Comparison of ENCODE assay signal across 8 mouse cellular contexts in the genomic region with DNA sequence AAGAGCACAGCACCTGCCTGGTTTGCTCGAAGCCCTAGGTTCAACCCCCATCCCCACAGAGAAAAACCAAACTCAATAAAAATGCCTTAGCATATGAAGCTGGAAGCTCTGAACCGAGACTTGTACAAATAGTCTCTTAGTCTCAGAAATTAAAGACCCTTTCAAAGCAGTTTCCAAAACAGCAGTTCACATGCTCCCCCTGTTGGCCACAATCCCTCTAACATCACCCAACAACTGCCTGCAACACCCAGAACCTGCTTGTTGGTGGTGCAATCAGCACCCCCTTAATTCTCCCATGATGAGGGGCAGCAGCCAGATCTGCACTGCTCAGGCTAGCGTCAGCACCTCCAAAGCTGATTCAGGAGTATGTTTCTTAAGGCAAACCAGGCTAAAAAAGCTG. TPM values are rescaled to one million over a fixed set of nuclear protein-coding genes. Genes with fewer than 3 reads are reported as not detected.
DNase-seq lines count a peak whose midpoint lies in the region; ATAC-seq and TF ChIP-seq lines count a peak whose summit lies in the region.

No protein-coding gene starts in this region.

- no peak overlapping the region for H3K9ac ChIP-seq in intestine, postnatal 0 days (ENCODE audit: low read depth, low read length)
- no peak overlapping the region for H3K9ac ChIP-seq in intestine, embryonic 16.5 days (ENCODE audit: low read depth, low read length)

- H3K4me2 ChIP-seq in intestine, postnatal 0 days (replicated peaks; ENCODE audit: low read depth): no peak overlapping the region
- H3K4me2 ChIP-seq in intestine, embryonic 16.5 days (ENCODE audit: low read depth, low read length): no peak overlapping the region

- H3K4me1 ChIP-seq in intestine, postnatal 0 days (replicated peaks; ENCODE audit: control insufficient read depth, insufficient read depth, low read length): 0 out of 2 replicates have a peak, but pooled peaks cover 2% of the 10 kb centered on the region
- peaks cover 14% of the 10 kb centered on the region; the same call in 1 of the 2 replicates for H3K4me1 ChIP-seq in intestine, embryonic 16.5 days (ENCODE audit: control insufficient read depth, insufficient read depth, low read length)
- peaks cover 23% of the 10 kb centered on the region for H3K4me1 ChIP-seq in small intestine, adult 2 months (ENCODE audit: control insufficient read depth, insufficient read depth, insufficient read length, low read length)
- H3K4me1 ChIP-seq in forebrain, embryonic 10.5 days: no peaks in the 10 kb centered on the region

- 63% methylated on average over 3 of the region's 3 CpGs for WGBS in intestine, postnatal 0 days
- WGBS in intestine, embryonic 16.5 days: 53% methylated on average over 3 of the region's 3 CpGs
- WGBS in small intestine, adult 2 months: 81% methylated on average over 3 of the region's 3 CpGs
- 81% methylated on average over 3 of the region's 3 CpGs for WGBS in forebrain, embryonic 10.5 days

- TF ChIP-seq POLR2A in small intestine, adult 2 months (IDR thresholded peaks at IDR 0.05; ENCODE audit: low read depth, low read length): no peak

- H3K27me3 ChIP-seq in intestine, postnatal 0 days (replicated peaks; ENCODE audit: control insufficient read depth, insufficient read depth, low read length): no peaks in the 10 kb centered on the region
- H3K27me3 ChIP-seq in intestine, embryonic 16.5 days (replicated peaks; ENCODE audit: control insufficient read depth, insufficient read depth, low read length): no peaks in the 10 kb centered on the region
- no peaks in the 10 kb centered on the region for H3K27me3 ChIP-seq in small intestine, adult 2 months (ENCODE audit: control insufficient read depth, insufficient read depth, low read length)
- no peaks in the 10 kb centered on the region for H3K27me3 ChIP-seq in forebrain, embryonic 10.5 days (ENCODE audit: poor library complexity, severe bottlenecking)

- no peak for ATAC-seq in intestine, postnatal 0 days
- ATAC-seq in intestine, embryonic 16.5 days: no peak

- H3K36me3 ChIP-seq in intestine, postnatal 0 days (ENCODE audit: control insufficient read depth, insufficient read depth): peaks cover 78% of the 10 kb centered on the region
- H3K36me3 ChIP-seq in intestine, embryonic 16.5 days (ENCODE audit: control insufficient read depth, insufficient read depth, low read length): peaks cover 21% of the 10 kb centered on the region
- H3K36me3 ChIP-seq in small intestine, adult 2 months (ENCODE audit: control insufficient read depth, insufficient read depth, low read length): peaks cover 34% of the 10 kb centered on the region
- H3K36me3 ChIP-seq in forebrain, embryonic 10.5 days (replicated peaks): peaks cover 100% of the 10 kb centered on the region

- no peaks in the 10 kb centered on the region for H3K9me3 ChIP-seq in intestine, postnatal 0 days (ENCODE audit: control insufficient read depth)
- no peaks in the 10 kb centered on the region for H3K9me3 ChIP-seq in intestine, embryonic 16.5 days (ENCODE audit: control insufficient read depth, low read length)
- H3K9me3 ChIP-seq in forebrain, embryonic 10.5 days: no peaks in the 10 kb centered on the region

- TF ChIP-seq CTCF in intestine, postnatal 0 days (IDR thresholded peaks at IDR 0.05; ENCODE audit: low read depth): peak; percentile 64
- TF ChIP-seq CTCF in small intestine, adult 2 months (IDR thresholded peaks at IDR 0.05; ENCODE audit: extremely low read depth, insufficient read length, insufficient replicate concordance, low read depth, low read length): peak; percentile 10; the same call in 1 of the 2 replicates

- H3K27ac ChIP-seq in intestine, postnatal 0 days (ENCODE audit: low read depth, low read length): no peak overlapping the region
- H3K27ac ChIP-seq in intestine, embryonic 16.5 days (ENCODE audit: low read length): no peak overlapping the region
- H3K27ac ChIP-seq in small intestine, adult 2 months (ENCODE audit: insufficient read depth, low read depth, low read length): no peak overlapping the region
- H3K27ac ChIP-seq in forebrain, embryonic 10.5 days: no peak overlapping the region

- peak; percentile 28 for DNase-seq in CD4-positive helper T cell, adult 2 months (ENCODE audit: low read depth, low spot score)
- peak; percentile 37 for DNase-seq in T-cell, adult 2 months (ENCODE audit: low spot score)
- DNase-seq in kidney, postnatal 4 days: peak; percentile 78 to 82
- DNase-seq in forebrain, embryonic 10.5 days (ENCODE audit: extremely low spot score, low spot score): no peak
- DNase-seq in yolk sac, embryonic 10.5 days (ENCODE audit: low spot score): no peak

- H3K4me3 ChIP-seq in intestine, postnatal 0 days (ENCODE audit: low read depth, low read length): no peak overlapping the region
- H3K4me3 ChIP-seq in intestine, embryonic 16.5 days (ENCODE audit: low read length): no peak overlapping the region
- no peak overlapping the region for H3K4me3 ChIP-seq in small intestine, adult 2 months (ENCODE audit: low read depth, low read length)
- no peak overlapping the region for H3K4me3 ChIP-seq in forebrain, embryonic 10.5 days

RNA-seq across cellular contexts. Expression of a gene that starts 13.9 kb away (rescaled TPM):
- 2.1 and 3.1 TPM in 2 replicates for polyA plus RNA-seq in intestine, postnatal 0 days (2015; fragmentation: Nextera tagmentation; extraction: Ambion mirVana)
- polyA plus RNA-seq in intestine, embryonic 16.5 days (2015; fragmentation: Nextera tagmentation; extraction: Ambion mirVana): 0.31 and 0.32 TPM in 2 replicates
- polyA plus RNA-seq in small intestine, adult 2 months (2012; rRNA removed): 32.1 and 46.4 TPM in 2 replicates
- not detected in 2 replicates for polyA plus RNA-seq in forebrain, embryonic 10.5 days (2016; fragmentation: Nextera tagmentation; extraction: Ambion mirVana)

Comparison
In these comparisons a context has a peak if more than half of its experiments do, and no peak if none do; other contexts are left out.
1. DNase-seq: peak in CD4-positive helper T cell, adult 2 months (single experiment), T-cell, adult 2 months (single experiment) and kidney, postnatal 4 days (2 of 2); none in forebrain, embryonic 10.5 days (single experiment) and yolk sac, embryonic 10.5 days (single experiment).